Mouse (Mus musculus) cerebral cortex, adult 2 months (tissue): ENCODE results near the gene Rimkla.

Experiments used
- WGBS: fragments of 180-500 bp; shearing (Covaris S2); methylation state at CpG from one replicate; pipeline ENCODE4 v1.1.7; 2018; 5-methylcytosine and 5-hydroxymethylcytosine counted together

Gene Rimkla

GRCm38 (mm10) chr4:119492291-119492932 is at the start of gene Rimkla:
Rimkla (minus strand) TSS chr4:119492628.
- WGBS, result under 1% methylated on average over 72 of the region's 77 CpGs

- 1% methylated on average over 10 of the region's 10 CpGs for WGBS
Measured at GRCm38 (mm10) chr4:119540533-119540890, 48.1 kb upstream of the Rimkla start.

- under 1% methylated on average over 72 of the region's 76 CpGs for WGBS
Measured at GRCm38 (mm10) chr4:119539836-119540532, 47.6 kb upstream of the Rimkla start.

GRCm38 (mm10) chr4:119539031-119539824 is 46.8 kb upstream of the Rimkla start, which contains the start of gene Frg2f1:
Frg2f1 (minus strand) TSS chr4:119539529.
- 1% methylated on average over 63 of the region's 85 CpGs for WGBS

- WGBS, result 92% methylated on average over 4 of the region's 4 CpGs
Measured at GRCm38 (mm10) chr4:119537436-119537835, 45.0 kb upstream of the Rimkla start.

- WGBS, result 90% methylated on average over 4 of the region's 4 CpGs
Measured at GRCm38 (mm10) chr4:119536615-119537014, 44.2 kb upstream of the Rimkla start, which contains the start of gene Foxj3. Foxj3 (plus strand) TSS chr4:119537004.

- 72% methylated on average over 4 of the region's 4 CpGs for WGBS
Measured at GRCm38 (mm10) chr4:119535103-119535502, 42.7 kb upstream of the Rimkla start.

GRCm38 (mm10) chr4:119531813-119532212 is 39.4 kb upstream of the Rimkla start:
- 89% methylated on average over 2 of the region's 2 CpGs for WGBS

GRCm38 (mm10) chr4:119524466-119524865 is 32.0 kb upstream of the Rimkla start:
- 87% methylated on average over 2 of the region's 2 CpGs for WGBS

GRCm38 (mm10) chr4:119524010-119524409 is 31.6 kb upstream of the Rimkla start:
- 86% methylated on average over 1 of the region's 1 CpGs for WGBS

GRCm38 (mm10) chr4:119523575-119523974 is 31.1 kb upstream of the Rimkla start:
- 73% methylated on average over 4 of the region's 4 CpGs for WGBS

GRCm38 (mm10) chr4:119512731-119513141 is 20.3 kb upstream of the Rimkla start:
- WGBS, result 52% methylated on average over 3 of the region's 3 CpGs

GRCm38 (mm10) chr4:119511591-119511990 is 19.2 kb upstream of the Rimkla start:
- 74% methylated on average over 2 of the region's 2 CpGs for WGBS

- 78% methylated on average over 5 of the region's 5 CpGs for WGBS
Measured at GRCm38 (mm10) chr4:119498319-119498848, 6.0 kb upstream of the Rimkla start.

GRCm38 (mm10) chr4:119492933-119493327 is 502 bp upstream of the Rimkla start:
- WGBS, result 45% methylated on average over 10 of the region's 10 CpGs

GRCm38 (mm10) chr4:119490806-119491205 is 1.6 kb downstream of the Rimkla start:
- 71% methylated on average over 3 of the region's 3 CpGs for WGBS

GRCm38 (mm10) chr4:119489666-119490065 is 2.8 kb downstream of the Rimkla start:
- 77% methylated on average over 10 of the region's 10 CpGs for WGBS

GRCm38 (mm10) chr4:119484882-119485281 is 7.5 kb downstream of the Rimkla start:
- 84% methylated on average over 7 of the region's 7 CpGs for WGBS

- WGBS, result 72% methylated on average over 9 of the region's 9 CpGs
Measured at GRCm38 (mm10) chr4:119483051-119483450, 9.4 kb downstream of the Rimkla start.

- 48% methylated on average over 5 of the region's 5 CpGs for WGBS
Measured at GRCm38 (mm10) chr4:119473150-119473549, 19.3 kb downstream of the Rimkla start.

GRCm38 (mm10) chr4:119472545-119472944 is 19.9 kb downstream of the Rimkla start:
- WGBS, result 67% methylated on average over 9 of the region's 9 CpGs

- 67% methylated on average over 16 of the region's 16 CpGs for WGBS
Measured at GRCm38 (mm10) chr4:119467720-119468380, 24.6 kb downstream of the Rimkla start.
